In genomic region chr9:30880553-30880952, GRCm38 (mm10) we compare ENCODE assay signal across 19 mouse cellular contexts. TPM values are rescaled to one million over a fixed set of nuclear protein-coding genes. Genes with fewer than 3 reads are reported as not detected.
DNase-seq lines count a peak whose midpoint lies in the region; ATAC-seq and TF ChIP-seq lines count a peak whose summit lies in the region.
"Had no signal": no experiment of that assay in that cellular context is flagged by ENCODE, and none has a peak within 500 bp of the region (broad histone marks: within the 10 kb centered on the region; RNA-seq: fewer than 3 reads in every experiment).

No protein-coding gene starts in this region.

- ATAC-seq in lung, postnatal 0 days = peak; percentile 11
- ATAC-seq in stomach, embryonic 14.5 days (ENCODE audit: insufficient number of reproducible peaks, insufficient read depth, low FRiP score, low read depth) = peak; percentile 87
- ATAC-seq in hindbrain, postnatal 0 days = no peak
- ATAC-seq: midbrain, embryonic 15.5 days had no signal

- H3K79me2 ChIP-seq in liver, adult 2 months (ENCODE audit: control insufficient read depth, insufficient read depth, low read length) = no peaks in the 10 kb centered on the region

- H3K4me2 ChIP-seq in lung, postnatal 0 days (replicated peaks; ENCODE audit: low read depth, low read length) = no peak overlapping the region
- H3K4me2 ChIP-seq in stomach, embryonic 14.5 days (replicated peaks; ENCODE audit: low read depth, low read length) = no peak overlapping the region
- no peak overlapping the region for H3K4me2 ChIP-seq in hindbrain, postnatal 0 days (ENCODE audit: low read depth, low read length)
- H3K4me2 ChIP-seq: hindbrain, embryonic 13.5 days; limb, embryonic 12.5 days; midbrain, embryonic 15.5 days had no signal

- H3K4me3 ChIP-seq in lung, postnatal 0 days (ENCODE audit: low read depth, low read length) = no peak overlapping the region
- H3K4me3 ChIP-seq in liver, adult 2 months (ENCODE audit: insufficient read depth, low read depth, low read length) = no peak overlapping the region
- no peak overlapping the region for H3K4me3 ChIP-seq in stomach, embryonic 14.5 days (ENCODE audit: low read depth, low read length)
- H3K4me3 ChIP-seq in left cerebral cortex, adult 2 months = no peak overlapping the region
- H3K4me3 ChIP-seq in hindbrain, postnatal 0 days (ENCODE audit: low read length) = no peak overlapping the region
- H3K4me3 ChIP-seq: heart, embryonic 10.5 days; hindbrain, embryonic 13.5 days; limb, embryonic 12.5 days; midbrain, embryonic 15.5 days had no signal

- H3K27ac ChIP-seq in lung, postnatal 0 days (ENCODE audit: low read length) = no peak overlapping the region
- H3K27ac ChIP-seq in liver, adult 2 months (replicated peaks; ENCODE audit: insufficient read depth, low read depth, low read length) = no peak overlapping the region
- no peak overlapping the region for H3K27ac ChIP-seq in stomach, embryonic 14.5 days (ENCODE audit: low read length)
- H3K27ac ChIP-seq in left cerebral cortex, adult 2 months = no peak overlapping the region
- H3K27ac ChIP-seq in hindbrain, postnatal 0 days = no peak overlapping the region
- H3K27ac ChIP-seq: heart, embryonic 10.5 days; hindbrain, embryonic 13.5 days; limb, embryonic 12.5 days; midbrain, embryonic 15.5 days had no signal

- no peak for TF ChIP-seq EP300 in lung, postnatal 0 days (IDR thresholded peaks at IDR 0.05)

- no peaks in the 10 kb centered on the region for H3K9me3 ChIP-seq in lung, postnatal 0 days (ENCODE audit: low read length)
- no peaks in the 10 kb centered on the region for H3K9me3 ChIP-seq in stomach, embryonic 14.5 days (ENCODE audit: control insufficient read depth, low read depth, low read length)
- H3K9me3 ChIP-seq in hindbrain, postnatal 0 days (ENCODE audit: low read length) = no peaks in the 10 kb centered on the region
- H3K9me3 ChIP-seq: G1E; heart, embryonic 10.5 days; hindbrain, embryonic 13.5 days; limb, embryonic 12.5 days; midbrain, embryonic 15.5 days had no signal

- intact Hi-C loops in left cerebral cortex, adult 2 months (cut with DNase I) = no loop called here

- no peak for DNase-seq in lung, postnatal 0 days (ENCODE audit: low spot score)
- DNase-seq in lung, postnatal 25 days (ENCODE audit: low spot score) = no peak
- DNase-seq in liver, adult 2 months (ENCODE audit: extremely low read depth, low read depth, low spot score) = peak; percentile 68
- peak; percentile 29 to 57 for DNase-seq in urinary bladder, postnatal 4 days (ENCODE audit: low spot score in 2 of 2)
- no peak for DNase-seq in left cerebral cortex, adult 2 months (ENCODE audit: extremely low spot score in 1 of 2, low spot score in 2 of 2)
- DNase-seq in hindbrain, postnatal 0 days (ENCODE audit: low spot score) = no peak
- DNase-seq: cerebellum, adult 9-11 months; gastrocnemius, postnatal 36 days; heart, postnatal 14 days; kidney, adult 18-20 months; kidney, postnatal 10 days; thymus, postnatal 25 days had no signal

- 23% methylated on average over 9 of the region's 9 CpGs for WGBS in lung, postnatal 0 days
- WGBS in liver, adult 2 months = 37% methylated on average over 9 of the region's 9 CpGs
- WGBS in stomach, embryonic 14.5 days = 46% methylated on average over 9 of the region's 9 CpGs
- 86% methylated on average over 9 of the region's 9 CpGs for WGBS in hindbrain, postnatal 0 days

- no peaks in the 10 kb centered on the region for H3K4me1 ChIP-seq in lung, postnatal 0 days (ENCODE audit: insufficient read depth, low read depth, low read length)
- H3K4me1 ChIP-seq in liver, adult 2 months (ENCODE audit: control insufficient read depth, insufficient read depth, low read length) = peaks cover 5% of the 10 kb centered on the region; the same call in 1 of the 2 replicates
- no peaks in the 10 kb centered on the region for H3K4me1 ChIP-seq in stomach, embryonic 14.5 days (ENCODE audit: control insufficient read depth, insufficient read depth, low read length)
- no peaks in the 10 kb centered on the region for H3K4me1 ChIP-seq in hindbrain, postnatal 0 days (ENCODE audit: insufficient read depth, low read length)
- H3K4me1 ChIP-seq: hindbrain, embryonic 13.5 days; limb, embryonic 12.5 days; midbrain, embryonic 15.5 days had no signal

- H3K27me3 ChIP-seq in lung, postnatal 0 days (replicated peaks; ENCODE audit: insufficient read depth, low read length) = no peaks in the 10 kb centered on the region
- no peaks in the 10 kb centered on the region for H3K27me3 ChIP-seq in liver, adult 2 months (ENCODE audit: control insufficient read depth, insufficient read depth, low read length)
- no peaks in the 10 kb centered on the region for H3K27me3 ChIP-seq in stomach, embryonic 14.5 days (ENCODE audit: control insufficient read depth, insufficient read depth, low read length)
- H3K27me3 ChIP-seq in hindbrain, postnatal 0 days (ENCODE audit: insufficient read depth, low read length) = no peaks in the 10 kb centered on the region
- H3K27me3 ChIP-seq: hindbrain, embryonic 13.5 days; limb, embryonic 12.5 days; midbrain, embryonic 15.5 days had no signal

- no peak overlapping the region for H3K9ac ChIP-seq in lung, postnatal 0 days (replicated peaks; ENCODE audit: low read depth)
- no peak overlapping the region for H3K9ac ChIP-seq in liver, adult 2 months (ENCODE audit: low read depth, low read length)
- H3K9ac ChIP-seq in stomach, embryonic 14.5 days (replicated peaks; ENCODE audit: low read depth, low read length) = no peak overlapping the region
- no peak overlapping the region for H3K9ac ChIP-seq in hindbrain, postnatal 0 days (replicated peaks; ENCODE audit: low read length)
- H3K9ac ChIP-seq: hindbrain, embryonic 13.5 days; limb, embryonic 12.5 days; midbrain, embryonic 15.5 days had no signal

- no peak for TF ChIP-seq CTCF in lung, postnatal 0 days (IDR thresholded peaks at IDR 0.05)
- TF ChIP-seq CTCF in liver, adult 2 months (IDR thresholded peaks at IDR 0.05; ENCODE audit: low read depth, low read length) = no peak
- no peak for TF ChIP-seq CTCF in left cerebral cortex, adult 2 months (IDR thresholded peaks at IDR 0.05)
- TF ChIP-seq CTCF in hindbrain, postnatal 0 days (IDR thresholded peaks at IDR 0.05; ENCODE audit: low read depth) = no peak

- no peak for TF ChIP-seq POLR2A in liver, adult 2 months (IDR thresholded peaks at IDR 0.05; ENCODE audit: extremely low read depth, insufficient read depth, low read length)

- no peaks in the 10 kb centered on the region for H3K36me3 ChIP-seq in lung, postnatal 0 days (ENCODE audit: insufficient read depth, low read length)
- H3K36me3 ChIP-seq in liver, adult 2 months (ENCODE audit: control insufficient read depth, insufficient read depth, low read length) = no peaks in the 10 kb centered on the region
- no peaks in the 10 kb centered on the region for H3K36me3 ChIP-seq in stomach, embryonic 14.5 days (ENCODE audit: control insufficient read depth, insufficient read depth, low read length)
- H3K36me3 ChIP-seq in hindbrain, postnatal 0 days (ENCODE audit: insufficient read depth, low read length) = no peaks in the 10 kb centered on the region
- H3K36me3 ChIP-seq: G1E; heart, embryonic 10.5 days; hindbrain, embryonic 13.5 days; limb, embryonic 12.5 days; midbrain, embryonic 15.5 days had no signal

RNA-seq across cellular contexts. Expression of gene Adamts15, which starts 41.7 kb away (rescaled TPM):
- 8.7 and 10.2 TPM in 2 replicates for polyA plus RNA-seq in lung, postnatal 0 days (2015; fragmentation: Nextera tagmentation; extraction: Ambion mirVana)
- total RNA-seq in liver, adult 2 months (2014; rRNA removed) = 0.37 and 0.67 TPM in 2 replicates
- polyA plus RNA-seq in liver, adult 2 months (2012; rRNA removed) = 0.29 and 0.35 TPM in 2 replicates
- polyA plus RNA-seq in stomach, embryonic 14.5 days (2014; fragmentation: Nextera tagmentation; extraction: Ambion mirVana) = 10.1 and 12.9 TPM in 2 replicates
- total RNA-seq in left cerebral cortex, adult 2 months (2021) = 1 to 10 TPM; 5.2 to 6.0 TPM
- 14.6 and 20.2 TPM in 2 replicates for total RNA-seq in hindbrain, postnatal 0 days (2014; rRNA removed)
- polyA plus RNA-seq in hindbrain, postnatal 0 days (2015; fragmentation: Nextera tagmentation; extraction: Ambion mirVana) = 3.5 and 3.6 TPM in 2 replicates
- total RNA-seq: neutrophil, adult 5-6 weeks had no signal
- polyA plus RNA-seq: G1E had no signal

Comparison
In these comparisons a context has a peak if more than half of its experiments do, and no peak if none do; other contexts are left out.
1. DNase-seq: peak in liver, adult 2 months (single experiment) and urinary bladder, postnatal 4 days (2 of 2); none in lung, postnatal 0 days (single experiment), lung, postnatal 25 days (single experiment), left cerebral cortex, adult 2 months (0 of 2) and hindbrain, postnatal 0 days (single experiment).